ENCODE assay signal across 21 mouse cellular contexts in genomic region chr5:51592206-51592605, GRCm38 (mm10). TPM values are rescaled to one million over a fixed set of nuclear protein-coding genes. Genes with fewer than 3 reads are reported as not detected.
A peak's percentile ranks its signal among the peaks of the same experiment; 100 is the strongest.
DNase-seq lines count a peak whose midpoint lies in the region; ATAC-seq and TF ChIP-seq lines count a peak whose summit lies in the region.
"Had no signal": no experiment of that assay in that cellular context is flagged by ENCODE, and none has a peak within 500 bp of the region (broad histone marks: within the 10 kb centered on the region; RNA-seq: fewer than 3 reads in every experiment).

No protein-coding gene starts in this region.

- WGBS in heart, embryonic 13.5 days = 20% methylated on average over 5 of the region's 5 CpGs
- 25% methylated on average over 5 of the region's 5 CpGs for WGBS in heart, embryonic 11.5 days (ENCODE audit: insufficient replicate concordance)
- WGBS in hindbrain, postnatal 0 days = 61% methylated on average over 5 of the region's 5 CpGs

- no peaks in the 10 kb centered on the region for H3K36me3 ChIP-seq in heart, embryonic 13.5 days
- H3K36me3 ChIP-seq in heart, embryonic 11.5 days (ENCODE audit: control insufficient read depth, insufficient read depth, low read length) = no peaks in the 10 kb centered on the region
- H3K36me3 ChIP-seq in hindbrain, postnatal 0 days (ENCODE audit: insufficient read depth, low read length) = no peaks in the 10 kb centered on the region
- H3K36me3 ChIP-seq: forebrain, embryonic 10.5 days; intestine, embryonic 15.5 days; limb, embryonic 13.5 days; midbrain, embryonic 13.5 days; neural tube, embryonic 13.5 days had no signal

- H3K4me1 ChIP-seq in heart, embryonic 13.5 days = peaks cover 36% of the 10 kb centered on the region
- peaks cover 19% of the 10 kb centered on the region for H3K4me1 ChIP-seq in heart, embryonic 11.5 days (ENCODE audit: control insufficient read depth, insufficient read depth, low read length)
- H3K4me1 ChIP-seq in brown adipose tissue, adult 24 weeks (ENCODE audit: control insufficient read depth, insufficient read depth, insufficient read length, low read length) = no peaks in the 10 kb centered on the region
- no peaks in the 10 kb centered on the region; the same call in 1 of the 2 replicates for H3K4me1 ChIP-seq in hindbrain, postnatal 0 days (ENCODE audit: insufficient read depth, low read length)
- H3K4me1 ChIP-seq: midbrain, embryonic 13.5 days had no signal

- no peak for TF ChIP-seq CTCF in hindbrain, postnatal 0 days (IDR thresholded peaks at IDR 0.05; ENCODE audit: low read depth)

- H3K9ac ChIP-seq in heart, embryonic 13.5 days = no peak overlapping the region
- no peak overlapping the region for H3K9ac ChIP-seq in heart, embryonic 11.5 days (ENCODE audit: low read depth, low read length)
- H3K9ac ChIP-seq in hindbrain, postnatal 0 days (replicated peaks; ENCODE audit: low read length) = no peak overlapping the region
- H3K9ac ChIP-seq: forebrain, postnatal 0 days; hindbrain, embryonic 14.5 days; intestine, embryonic 15.5 days; limb, embryonic 13.5 days; liver, embryonic 14.5 days; midbrain, embryonic 13.5 days; neural tube, embryonic 13.5 days had no signal

- H3K4me2 ChIP-seq in heart, embryonic 13.5 days = peak overlapping the region; percentile 57
- H3K4me2 ChIP-seq in heart, embryonic 11.5 days = no peak overlapping the region
- H3K4me2 ChIP-seq in hindbrain, postnatal 0 days (ENCODE audit: low read depth, low read length) = no peak overlapping the region
- H3K4me2 ChIP-seq: hindbrain, embryonic 14.5 days; midbrain, embryonic 13.5 days; neural tube, embryonic 13.5 days had no signal

- H3K27me3 ChIP-seq in heart, embryonic 13.5 days (replicated peaks) = no peaks in the 10 kb centered on the region
- no peaks in the 10 kb centered on the region for H3K27me3 ChIP-seq in heart, embryonic 11.5 days (ENCODE audit: control insufficient read depth, insufficient read depth, low read length)
- H3K27me3 ChIP-seq in hindbrain, postnatal 0 days (ENCODE audit: insufficient read depth, low read length) = no peaks in the 10 kb centered on the region
- H3K27me3 ChIP-seq: intestine, embryonic 15.5 days; limb, embryonic 13.5 days; midbrain, embryonic 13.5 days; neural tube, embryonic 13.5 days; Patski had no signal

- no peaks in the 10 kb centered on the region for H3K9me3 ChIP-seq in heart, embryonic 13.5 days
- no peaks in the 10 kb centered on the region for H3K9me3 ChIP-seq in heart, embryonic 11.5 days (replicated peaks; ENCODE audit: control insufficient read depth, low read length)
- H3K9me3 ChIP-seq in hindbrain, postnatal 0 days (ENCODE audit: low read length) = no peaks in the 10 kb centered on the region
- H3K9me3 ChIP-seq: forebrain, embryonic 10.5 days; intestine, embryonic 15.5 days; limb, embryonic 13.5 days; midbrain, embryonic 13.5 days; neural tube, embryonic 13.5 days had no signal

- no peak overlapping the region for H3K4me3 ChIP-seq in heart, embryonic 13.5 days
- no peak overlapping the region for H3K4me3 ChIP-seq in heart, embryonic 11.5 days (ENCODE audit: low read depth, low read length)
- no peak overlapping the region for H3K4me3 ChIP-seq in brown adipose tissue, adult 24 weeks (ENCODE audit: insufficient read depth, low read depth, low read length)
- H3K4me3 ChIP-seq in hindbrain, postnatal 0 days (ENCODE audit: low read length) = no peak overlapping the region
- H3K4me3 ChIP-seq: forebrain, embryonic 10.5 days; intestine, embryonic 15.5 days; limb, embryonic 13.5 days; midbrain, embryonic 13.5 days; neural tube, embryonic 13.5 days had no signal

- no peak for ATAC-seq in heart, embryonic 13.5 days (ENCODE audit: extremely low read depth, insufficient number of reproducible peaks, low FRiP score, low TSS enrichment)
- ATAC-seq in heart, embryonic 11.5 days (replicated peaks; ENCODE audit: insufficient number of reproducible peaks, low FRiP score, low TSS enrichment) = no peak
- no peak for ATAC-seq in hindbrain, postnatal 0 days
- ATAC-seq: CD4-positive, CD25-positive, alpha-beta regulatory T cell, adult 4 months; forebrain, postnatal 0 days had no signal

- peak overlapping the region; percentile 92 for H3K27ac ChIP-seq in heart, embryonic 13.5 days (replicated peaks)
- no peak overlapping the region; the same call in 1 of the 2 replicates for H3K27ac ChIP-seq in heart, embryonic 11.5 days (ENCODE audit: low read depth, low read length)
- peak overlapping the region; percentile 97 for H3K27ac ChIP-seq in brown adipose tissue, adult 24 weeks (replicated peaks; ENCODE audit: low read depth, low read length)
- H3K27ac ChIP-seq in hindbrain, postnatal 0 days = no peak overlapping the region
- H3K27ac ChIP-seq: forebrain, embryonic 10.5 days; hindbrain, embryonic 14.5 days; intestine, embryonic 15.5 days; limb, embryonic 13.5 days; liver, embryonic 14.5 days; midbrain, embryonic 13.5 days; neural tube, embryonic 13.5 days had no signal

- peak; percentile 32 for DNase-seq in adrenal gland, postnatal 14 days
- DNase-seq in adrenal gland, adult 18-20 months (ENCODE audit: low spot score in 2 of 2) = no peak
- DNase-seq in kidney, adult 9 months = peak; percentile 57
- DNase-seq in hindbrain, postnatal 0 days (ENCODE audit: low spot score) = no peak
- DNase-seq in cerebellum, postnatal 25 days = no peak
- DNase-seq: cerebellum, postnatal 36 days; forebrain, postnatal 0 days; right cerebral cortex, adult 18-20 months; thymus, postnatal 25 days had no signal

RNA-seq across cellular contexts. Expression of gene Ppargc1a, which starts 24.7 kb away (rescaled TPM):
- total RNA-seq in adrenal gland, postnatal 14 days (2021) = 15.1 and 31.2 TPM in 2 replicates
- 10 to 100 TPM; 15.8 to 64.3 TPM for total RNA-seq in adrenal gland, adult 18-20 months (2021)
- polyA plus RNA-seq in heart, embryonic 13.5 days (2015; fragmentation: Nextera tagmentation; extraction: Ambion mirVana) = 44.7 and 50.0 TPM in 2 replicates
- 40.1 and 44.6 TPM in 2 replicates for polyA plus RNA-seq in heart, embryonic 11.5 days (2014; fragmentation: Nextera tagmentation; extraction: Ambion mirVana)
- 15.7 and 19.8 TPM in 2 replicates for polyA plus RNA-seq in brown adipose tissue, adult 24 weeks (2012; ENCODE audit: insufficient read depth, insufficient read length, missing spikeins)
- total RNA-seq in hindbrain, postnatal 0 days (2014; rRNA removed) = 14.5 and 16.3 TPM in 2 replicates
- 20.3 and 22.6 TPM in 2 replicates for polyA plus RNA-seq in hindbrain, postnatal 0 days (2015; fragmentation: Nextera tagmentation; extraction: Ambion mirVana)

Comparison
In these comparisons a context has a peak if more than half of its experiments do, and no peak if none do; other contexts are left out.
1. DNase-seq: peak in adrenal gland, postnatal 14 days (single experiment) and kidney, adult 9 months (single experiment); none in adrenal gland, adult 18-20 months (0 of 2), hindbrain, postnatal 0 days (single experiment) and cerebellum, postnatal 25 days (0 of 2).
2. H3K27ac ChIP-seq: peak in heart, embryonic 13.5 days (single experiment) and brown adipose tissue, adult 24 weeks (single experiment); none in heart, embryonic 11.5 days (single experiment) and hindbrain, postnatal 0 days (single experiment).